Mouse (Mus musculus): ENCODE results near the gene Prkci.

- TF ChIP-seq CTCF (IDR thresholded peaks at IDR 0.05; ENCODE audit: borderline replicate concordance, insufficient read depth, low read depth, low read length) (no peak), POLR2A (IDR thresholded peaks at IDR 0.05; ENCODE audit: borderline replicate concordance, insufficient read depth, low read length) (no peak)
Observed at GRCm38 (mm10) chr3:31082838-31083506, 87.4 kb downstream of the Prkci start.
